Mouse (Mus musculus): ENCODE measurements around the gene Krt10. TPM values are rescaled to one million over a fixed set of nuclear protein-coding genes. Genes with fewer than 3 reads are reported as not detected.

Krt10 gene
- total RNA-seq (2014; rRNA removed; ENCODE audit: low replicate concordance): 0.31 and 0.84 TPM in 2 replicates
- polyA plus RNA-seq (2015; fragmentation: Nextera tagmentation; extraction: Ambion mirVana): 20.4 and 22.6 TPM in 2 replicates

GRCm38 (mm10) chr11:99389264-99389663 lies at the start of gene Krt10:
Krt10 (minus strand) TSS chr11:99389364.
- Histone ChIP-seq H3K27me3 (ENCODE audit: control insufficient read depth, insufficient read depth, low read length) (0 out of 2 replicates have a peak, but pooled peaks cover 3% of the 10 kb centered on the region), H3K4me1 (ENCODE audit: control insufficient read depth, insufficient read depth) (no peaks in the 10 kb centered on the region), H3K27ac (ENCODE audit: low read depth) (no peak within 1 kb of the TSS), H3K9me3 (replicated peaks; ENCODE audit: control insufficient read depth, low read length) (no peaks in the 10 kb centered on the region), H3K4me2 (ENCODE audit: low read depth, low read length) (no peak within 1 kb of the TSS), H3K9ac (replicated peaks; ENCODE audit: low read depth, low read length) (no peak within 1 kb of the TSS), H3K4me3 (ENCODE audit: low read depth, low read length) (no peak within 1 kb of the TSS), H3K36me3 (replicated peaks; ENCODE audit: control insufficient read depth, insufficient read depth, low read length) (no peaks in the 10 kb centered on the region)
- TF ChIP-seq EP300 (IDR thresholded peaks at IDR 0.05; ENCODE audit: low read depth): no peak
- 68% methylated on average over 4 of the region's 4 CpGs for WGBS
- ATAC-seq (ENCODE audit: insufficient read depth, low read depth): no peak
- no peak for DNase-seq (ENCODE audit: low spot score)

GRCm38 (mm10) chr11:99437972-99438371 lies 48.8 kb upstream of the Krt10 start, which contains the start of gene Krt20:
Krt20 (minus strand) TSS chr11:99438150.
- Histone ChIP-seq H3K36me3 (replicated peaks; ENCODE audit: control insufficient read depth, insufficient read depth, low read length) (no peaks in the 10 kb centered on the region), H3K4me1 (ENCODE audit: control insufficient read depth, insufficient read depth) (no peaks in the 10 kb centered on the region), H3K4me3 (ENCODE audit: low read depth, low read length) (no peak within 1 kb of the TSS), H3K9ac (replicated peaks; ENCODE audit: low read depth, low read length) (no peak within 1 kb of the TSS), H3K4me2 (ENCODE audit: low read depth, low read length) (0 out of 2 replicates have a peak within 1 kb of the TSS, but pooled peaks have one; percentile 7), H3K27me3 (ENCODE audit: control insufficient read depth, insufficient read depth, low read length) (no peaks in the 10 kb centered on the region), H3K27ac (ENCODE audit: low read depth) (no peak within 1 kb of the TSS), H3K9me3 (replicated peaks; ENCODE audit: control insufficient read depth, low read length) (no peaks in the 10 kb centered on the region)
- ATAC-seq (ENCODE audit: insufficient read depth, low read depth) (no peak), DNase-seq (ENCODE audit: low spot score) (peak; percentile 5)
- TF ChIP-seq CTCF (IDR thresholded peaks at IDR 0.05; ENCODE audit: low read depth) (no peak), EP300 (IDR thresholded peaks at IDR 0.05; ENCODE audit: low read depth) (no peak)
- 18% methylated on average over 10 of the region's 10 CpGs for WGBS

GRCm38 (mm10) chr11:99436625-99437024 lies 47.5 kb upstream of the Krt10 start:
- Histone ChIP-seq H3K9me3 (replicated peaks; ENCODE audit: control insufficient read depth, low read length) (no peaks in the 10 kb centered on the region), H3K4me2 (ENCODE audit: low read depth, low read length) (no peak overlapping the region), H3K27me3 (ENCODE audit: control insufficient read depth, insufficient read depth, low read length) (no peaks in the 10 kb centered on the region), H3K27ac (ENCODE audit: low read depth) (no peak overlapping the region), H3K4me3 (ENCODE audit: low read depth, low read length) (no peak overlapping the region), H3K9ac (replicated peaks; ENCODE audit: low read depth, low read length) (no peak overlapping the region), H3K4me1 (ENCODE audit: control insufficient read depth, insufficient read depth) (no peaks in the 10 kb centered on the region), H3K36me3 (replicated peaks; ENCODE audit: control insufficient read depth, insufficient read depth, low read length) (no peaks in the 10 kb centered on the region)
- TF ChIP-seq CTCF (IDR thresholded peaks at IDR 0.05; ENCODE audit: low read depth) (no peak), EP300 (IDR thresholded peaks at IDR 0.05; ENCODE audit: low read depth) (no peak)
- DNase-seq (ENCODE audit: low spot score) (no peak), ATAC-seq (ENCODE audit: insufficient read depth, low read depth) (no peak)
- WGBS: 51% methylated on average over 4 of the region's 4 CpGs

DNA sequence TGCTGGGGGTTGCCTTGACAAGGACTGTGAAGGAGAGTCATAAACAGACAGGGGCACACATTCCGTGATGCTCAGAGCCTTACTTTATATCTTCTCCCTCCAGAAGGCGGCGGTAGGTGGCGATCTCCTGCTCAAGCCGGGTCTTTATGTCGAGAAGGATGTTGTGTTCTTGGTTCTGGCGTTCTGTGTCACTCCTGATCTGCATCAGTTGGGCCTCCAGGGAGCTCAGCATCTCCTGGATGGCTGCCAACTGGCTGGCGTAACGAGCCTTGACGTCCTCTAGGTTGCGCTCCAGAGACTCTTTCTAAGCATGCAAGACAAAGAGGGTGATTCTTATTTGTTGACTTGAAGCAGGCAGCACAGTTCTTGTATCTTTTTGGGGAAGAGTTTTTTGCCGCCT lies 41.5 kb upstream of the Krt10 start:
- Histone ChIP-seq H3K9ac (replicated peaks; ENCODE audit: low read depth, low read length) (no peak overlapping the region), H3K27ac (ENCODE audit: low read depth) (no peak overlapping the region), H3K4me3 (ENCODE audit: low read depth, low read length) (no peak overlapping the region), H3K4me1 (ENCODE audit: control insufficient read depth, insufficient read depth) (no peaks in the 10 kb centered on the region), H3K4me2 (ENCODE audit: low read depth, low read length) (no peak overlapping the region), H3K9me3 (replicated peaks; ENCODE audit: control insufficient read depth, low read length) (no peaks in the 10 kb centered on the region), H3K36me3 (replicated peaks; ENCODE audit: control insufficient read depth, insufficient read depth, low read length) (no peaks in the 10 kb centered on the region), H3K27me3 (ENCODE audit: control insufficient read depth, insufficient read depth, low read length) (no peaks in the 10 kb centered on the region)
- ATAC-seq (ENCODE audit: insufficient read depth, low read depth) (no peak), DNase-seq (ENCODE audit: low spot score) (peak; percentile 29)
- 37% methylated on average over 12 of the region's 12 CpGs for WGBS
- TF ChIP-seq CTCF (IDR thresholded peaks at IDR 0.05; ENCODE audit: low read depth) (no peak), EP300 (IDR thresholded peaks at IDR 0.05; ENCODE audit: low read depth) (no peak)

- Histone ChIP-seq H3K9ac (replicated peaks; ENCODE audit: low read depth, low read length) (no peak within 1 kb of the TSS), H3K27ac (ENCODE audit: low read depth) (no peak within 1 kb of the TSS), H3K27me3 (ENCODE audit: control insufficient read depth, insufficient read depth, low read length) (peaks cover 10% of the 10 kb centered on the region; the same call in 1 of the 2 replicates), H3K4me3 (ENCODE audit: low read depth, low read length) (no peak within 1 kb of the TSS), H3K4me1 (ENCODE audit: control insufficient read depth, insufficient read depth) (no peaks in the 10 kb centered on the region), H3K9me3 (replicated peaks; ENCODE audit: control insufficient read depth, low read length) (no peaks in the 10 kb centered on the region), H3K4me2 (ENCODE audit: low read depth, low read length) (no peak within 1 kb of the TSS), H3K36me3 (replicated peaks; ENCODE audit: control insufficient read depth, insufficient read depth, low read length) (no peaks in the 10 kb centered on the region)
- 67% methylated on average over 10 of the region's 10 CpGs for WGBS
- DNase-seq (ENCODE audit: low spot score): no peak
- no peak for ATAC-seq (ENCODE audit: insufficient read depth, low read depth)
- no peak for TF ChIP-seq CTCF (IDR thresholded peaks at IDR 0.05; ENCODE audit: low read depth)
- no peak for TF ChIP-seq EP300 (IDR thresholded peaks at IDR 0.05; ENCODE audit: low read depth)
Measured at GRCm38 (mm10) chr11:99422159-99422558, 33.0 kb upstream of the Krt10 start, which contains the start of gene Krt12. Krt12 (minus strand) TSS chr11:99422259.

DNA sequence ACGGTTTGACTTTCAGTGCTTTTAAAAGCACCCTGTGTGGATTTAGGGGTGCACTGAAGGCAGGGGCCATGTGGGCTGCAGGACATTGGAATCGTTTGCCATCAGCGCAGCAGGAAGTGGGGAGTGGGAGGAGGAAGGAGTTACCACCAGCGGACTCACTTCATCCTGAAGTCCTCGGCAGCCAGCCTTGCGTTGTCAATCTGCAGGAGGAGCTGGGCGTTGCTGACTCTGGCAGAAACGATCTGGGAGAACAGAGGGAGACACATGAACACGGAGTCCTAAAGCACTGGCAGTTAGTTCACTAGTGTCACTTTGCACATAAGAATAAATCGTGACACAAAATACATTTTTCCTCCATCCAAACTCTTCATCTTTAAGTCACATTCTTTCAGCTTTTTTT lies 31.4 kb upstream of the Krt10 start:
- Histone ChIP-seq H3K9ac (replicated peaks; ENCODE audit: low read depth, low read length) (no peak overlapping the region), H3K4me3 (ENCODE audit: low read depth, low read length) (no peak overlapping the region), H3K27me3 (ENCODE audit: control insufficient read depth, insufficient read depth, low read length) (peaks cover 12% of the 10 kb centered on the region; the same call in 1 of the 2 replicates), H3K4me1 (ENCODE audit: control insufficient read depth, insufficient read depth) (no peaks in the 10 kb centered on the region), H3K9me3 (replicated peaks; ENCODE audit: control insufficient read depth, low read length) (no peaks in the 10 kb centered on the region), H3K36me3 (replicated peaks; ENCODE audit: control insufficient read depth, insufficient read depth, low read length) (no peaks in the 10 kb centered on the region), H3K4me2 (ENCODE audit: low read depth, low read length) (no peak overlapping the region), H3K27ac (ENCODE audit: low read depth) (no peak overlapping the region)
- DNase-seq (ENCODE audit: low spot score) (no peak), ATAC-seq (ENCODE audit: insufficient read depth, low read depth) (no peak)
- whole genome bisulfite sequencing: 33% methylated on average over 10 of the region's 10 CpGs
- TF ChIP-seq EP300 (IDR thresholded peaks at IDR 0.05; ENCODE audit: low read depth): no peak
- no peak for TF ChIP-seq CTCF (IDR thresholded peaks at IDR 0.05; ENCODE audit: low read depth)
